Mouse (Mus musculus): Measurements from ENCODE around the gene Psmd11.
"Not testable (repeated sequence)": the region's sequence is repeated elsewhere in the genome, so short reads cannot be mapped to it uniquely, and the experiment has no call there.

- not testable (repeated sequence) for TF ChIP-seq CTCF (IDR thresholded peaks at IDR 0.05; ENCODE audit: low read depth, low read length); POLR2A (IDR thresholded peaks at IDR 0.05; ENCODE audit: extremely low read depth, insufficient read depth, low read length)
These were observed 20.5 kb upstream of the Psmd11 start for GRCm38 (mm10) chr11:80407878-80408277.
